In the genomic region with DNA sequence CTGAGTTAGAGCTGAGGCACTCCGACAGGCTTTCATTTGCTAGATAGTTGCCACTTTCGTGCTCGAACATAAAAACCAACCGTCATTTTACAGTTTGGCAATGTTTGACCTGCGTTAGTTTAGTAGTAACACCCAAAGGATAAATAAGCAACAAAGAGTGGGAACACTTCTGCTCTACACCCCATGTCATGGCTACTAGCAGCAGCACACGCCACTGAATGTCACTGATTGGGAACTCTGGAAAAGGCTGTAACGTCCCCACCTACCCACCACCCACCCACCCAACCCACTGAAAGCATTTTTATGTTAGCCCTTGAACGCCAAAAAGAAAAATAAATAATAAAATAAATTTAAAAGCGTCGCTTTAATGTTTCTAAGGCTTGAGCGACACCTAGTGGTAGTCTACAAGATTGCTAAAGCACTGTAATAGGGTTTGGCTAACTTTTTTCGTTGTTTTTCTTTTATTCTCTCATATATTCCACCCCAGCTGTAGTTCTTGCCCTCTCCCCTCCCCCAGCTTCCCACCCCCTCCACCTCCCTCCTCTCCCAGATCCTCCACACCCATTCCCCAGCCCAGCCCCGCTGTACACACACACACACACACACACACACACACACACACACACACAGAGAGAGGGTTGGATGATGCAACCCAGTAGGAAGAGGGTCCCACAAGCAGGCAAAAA, we compare ENCODE assay signal across 8 mouse cellular contexts.
A peak's percentile ranks its signal among the peaks of the same experiment; 100 is the strongest.
DNase-seq lines count a peak whose midpoint lies in the region; ATAC-seq and TF ChIP-seq lines count a peak whose summit lies in the region.

No protein-coding gene starts in this region.

- peak overlapping the region; percentile 39 for H3K4me3 ChIP-seq in heart, embryonic 10.5 days
- H3K4me3 ChIP-seq in MEL (ENCODE audit: control insufficient read depth in 1 of 2, insufficient read depth in 1 of 2, low read depth in 2 of 2, low read length in 2 of 2), result peak overlapping the region; percentile 42 to 67
- H3K4me3 ChIP-seq in forebrain, embryonic 16.5 days (replicated peaks; ENCODE audit: low read length), result no peak overlapping the region; the same call in 1 of the 2 replicates
- H3K4me3 ChIP-seq in liver, embryonic 11.5 days (ENCODE audit: low read depth, low read length), result no peak overlapping the region; the same call in 1 of the 2 replicates

- H3K9ac ChIP-seq in MEL (ENCODE audit: control insufficient read depth, low read depth, low read length, poor library complexity, severe bottlenecking), result no peak overlapping the region
- no peak overlapping the region for H3K9ac ChIP-seq in forebrain, embryonic 16.5 days (replicated peaks; ENCODE audit: low read depth, low read length)
- no peak overlapping the region for H3K9ac ChIP-seq in liver, embryonic 11.5 days (ENCODE audit: low read depth, low read length)

- no peaks in the 10 kb centered on the region for H3K9me3 ChIP-seq in heart, embryonic 10.5 days
- H3K9me3 ChIP-seq in MEL (replicated peaks; ENCODE audit: insufficient read depth, low read length), result no peaks in the 10 kb centered on the region
- no peaks in the 10 kb centered on the region for H3K9me3 ChIP-seq in forebrain, embryonic 16.5 days (ENCODE audit: control insufficient read depth, low read length)
- no peaks in the 10 kb centered on the region for H3K9me3 ChIP-seq in liver, embryonic 11.5 days (ENCODE audit: control insufficient read depth, low read length)

- ATAC-seq in forebrain, embryonic 16.5 days, result peak; percentile 30
- ATAC-seq in liver, embryonic 11.5 days (replicated peaks; ENCODE audit: low FRiP score), result peak; percentile 55

- no peaks in the 10 kb centered on the region for H3K36me3 ChIP-seq in heart, embryonic 10.5 days
- H3K36me3 ChIP-seq in MEL (ENCODE audit: control insufficient read depth in 1 of 2, insufficient read depth in 2 of 2, low read length in 2 of 2), result no peaks in the 10 kb centered on the region
- H3K36me3 ChIP-seq in forebrain, embryonic 16.5 days (ENCODE audit: control insufficient read depth, insufficient read depth), result no peaks in the 10 kb centered on the region
- no peaks in the 10 kb centered on the region for H3K36me3 ChIP-seq in liver, embryonic 11.5 days (ENCODE audit: control insufficient read depth, insufficient read depth, low read length)

- H3K4me1 ChIP-seq in heart, embryonic 10.5 days, result peaks cover 7% of the 10 kb centered on the region; the same call in 1 of the 2 replicates
- H3K4me1 ChIP-seq in MEL (ENCODE audit: control insufficient read depth in 1 of 2, insufficient read depth in 2 of 2, low read length in 2 of 2), result no peaks in the 10 kb centered on the region
- peaks cover 4% of the 10 kb centered on the region; the same call in 1 of the 2 replicates for H3K4me1 ChIP-seq in forebrain, embryonic 16.5 days (replicated peaks; ENCODE audit: control insufficient read depth, insufficient read depth, low read length)
- no peaks in the 10 kb centered on the region for H3K4me1 ChIP-seq in liver, embryonic 11.5 days (replicated peaks; ENCODE audit: control insufficient read depth, insufficient read depth, low read length)

- H3K79me2 ChIP-seq in MEL (ENCODE audit: control insufficient read depth, insufficient read depth, low read length, poor library complexity), result no peaks in the 10 kb centered on the region

- TF ChIP-seq RAD21 in MEL (IDR thresholded peaks at IDR 0.05; ENCODE audit: low read depth, low read length), result peak; percentile 81

- peak overlapping the region; percentile 36 for H3K4me2 ChIP-seq in forebrain, embryonic 16.5 days (ENCODE audit: low read length)
- H3K4me2 ChIP-seq in liver, embryonic 11.5 days, result peak overlapping the region; percentile 58

- peaks cover 8% of the 10 kb centered on the region for H3K27me3 ChIP-seq in heart, embryonic 10.5 days (ENCODE audit: insufficient read depth, poor library complexity, severe bottlenecking)
- H3K27me3 ChIP-seq in MEL (ENCODE audit: control insufficient read depth in 1 of 2, insufficient read depth in 2 of 2, low read length in 2 of 2), result peaks cover 0 to 11% of the 10 kb centered on the region in 2 experiments; a peak in 2 of 4 replicates
- H3K27me3 ChIP-seq in forebrain, embryonic 16.5 days (replicated peaks; ENCODE audit: control insufficient read depth, insufficient read depth, low read length), result no peaks in the 10 kb centered on the region
- H3K27me3 ChIP-seq in liver, embryonic 11.5 days (replicated peaks; ENCODE audit: control insufficient read depth, insufficient read depth, low read length), result no peaks in the 10 kb centered on the region

- TF ChIP-seq POLR2A in MEL (IDR thresholded peaks at IDR 0.05; ENCODE audit: control insufficient read depth in 1 of 2, insufficient read depth in 1 of 2, low read depth in 1 of 2, low read length in 2 of 2, poor library complexity in 1 of 2), result no peak

- H3K27ac ChIP-seq in heart, embryonic 10.5 days, result no peak overlapping the region
- no peak overlapping the region for H3K27ac ChIP-seq in MEL (ENCODE audit: control insufficient read depth, low read depth, low read length)
- H3K27ac ChIP-seq in forebrain, embryonic 16.5 days (ENCODE audit: low read length), result no peak overlapping the region
- no peak overlapping the region for H3K27ac ChIP-seq in liver, embryonic 11.5 days (ENCODE audit: low read depth, low read length)

- no peak for TF ChIP-seq EP300 in MEL (IDR thresholded peaks at IDR 0.05; ENCODE audit: low read depth in 1 of 2, low read length in 2 of 2)

- DNase-seq in heart, embryonic 10.5 days (ENCODE audit: low spot score), result no peak
- no peak for DNase-seq in heart, adult 8-10 months (ENCODE audit: low spot score)
- DNase-seq in MEL (ENCODE audit: low read depth, low spot score), result peak; percentile 65
- DNase-seq in liver, embryonic 11.5 days (ENCODE audit: low spot score), result no peak
- DNase-seq in retina, postnatal 7 days (ENCODE audit: low read depth, low spot score), result peak; percentile 24
- DNase-seq in right cerebral cortex, postnatal 25 days, result no peak
- no peak for DNase-seq in layer of hippocampus, adult 9-10 months (ENCODE audit: low spot score)

- WGBS in heart, embryonic 10.5 days, result 22% methylated on average over 13 of the region's 13 CpGs
- 27% methylated on average over 13 of the region's 13 CpGs for WGBS in forebrain, embryonic 16.5 days
- WGBS in liver, embryonic 11.5 days, result 17% methylated on average over 13 of the region's 13 CpGs

- peak; percentile 3 to 69 (median 52); a peak in 4 of 6 replicates for TF ChIP-seq CTCF in MEL (IDR thresholded peaks at IDR 0.05 in 2 of 3, conservative IDR thresholded peaks at IDR 0.05 in 1 of 3; ENCODE audit: control insufficient read depth in 1 of 3, insufficient read depth in 1 of 3, low read depth in 2 of 3, low read length in 3 of 3, poor library complexity in 1 of 3, severe bottlenecking in 1 of 3)

TF ChIP-seq in MEL, 35 proteins besides CTCF, POLR2A, EP300 and RAD21:
- TF ChIP-seq ZC3H11A (IDR thresholded peaks at IDR 0.05; ENCODE audit: low read depth, low read length), result peak; percentile 47
- no peak for TF ChIP-seq MXI1 (IDR thresholded peaks at IDR 0.05; ENCODE audit: low read depth, low read length)
- TF ChIP-seq USF2 (IDR thresholded peaks at IDR 0.05; ENCODE audit: borderline replicate concordance in 1 of 2, insufficient read depth in 1 of 2, low read depth in 1 of 2, low read length in 2 of 2), result no peak
- no peak for TF ChIP-seq RCOR1 (IDR thresholded peaks at IDR 0.05; ENCODE audit: low read depth, low read length)
- no peak for TF ChIP-seq CHD1 (IDR thresholded peaks at IDR 0.05; ENCODE audit: low read depth, low read length)
- no peak for TF ChIP-seq MEF2A (IDR thresholded peaks at IDR 0.05; ENCODE audit: extremely low read depth, insufficient replicate concordance, low read depth, low read length, poor library complexity, severe bottlenecking)
- TF ChIP-seq TBP (IDR thresholded peaks at IDR 0.05; ENCODE audit: low read depth, low read length), result no peak
- peak; percentile 47 for TF ChIP-seq SMC3 (IDR thresholded peaks at IDR 0.05; ENCODE audit: low read depth, low read length)
- no peak for TF ChIP-seq MAX (IDR thresholded peaks at IDR 0.05; ENCODE audit: low read length)
- TF ChIP-seq NELFE (IDR thresholded peaks at IDR 0.05; ENCODE audit: low read depth, low read length), result no peak
- no peak for TF ChIP-seq GABPA (IDR thresholded peaks at IDR 0.05; ENCODE audit: low read depth, low read length)
- TF ChIP-seq MYB (IDR thresholded peaks at IDR 0.05; ENCODE audit: low read depth, low read length), result no peak
- no peak for TF ChIP-seq SIN3A (IDR thresholded peaks at IDR 0.05; ENCODE audit: low read length)
- no peak for TF ChIP-seq UBTF (IDR thresholded peaks at IDR 0.05; ENCODE audit: borderline replicate concordance, insufficient read depth, low read depth, low read length)
- no peak for TF ChIP-seq NRF1 (IDR thresholded peaks at IDR 0.05; ENCODE audit: insufficient read depth, low read depth, low read length, poor library complexity, severe bottlenecking)

Comparison
In these comparisons a context has a peak if more than half of its experiments do, and no peak if none do; other contexts are left out.
1. DNase-seq: peak in MEL (single experiment) and retina, postnatal 7 days (single experiment); none in heart, embryonic 10.5 days (single experiment), heart, adult 8-10 months (single experiment), liver, embryonic 11.5 days (single experiment), right cerebral cortex, postnatal 25 days (single experiment) and layer of hippocampus, adult 9-10 months (single experiment).
2. H3K4me3 ChIP-seq: peak in heart, embryonic 10.5 days (single experiment) and MEL (2 of 2); none in forebrain, embryonic 16.5 days (single experiment) and liver, embryonic 11.5 days (single experiment).